Mouse (Mus musculus) megakaryocyte, embryonic 14.5 days (primary cell): ENCODE data around the gene I0C0044D17Rik.

Source experiments
- FLI1 ChIP-seq: IDR thresholded peaks from 2 replicates; pipeline ENCODE4 v1.6.1; 2012; ENCODE audit warnings: low read length, inconsistent platforms, mixed read lengths
- GATA1 ChIP-seq: IDR thresholded peaks from 3 replicates; pipeline ENCODE4 v1.6.1; 2012; ENCODE audit warnings: mixed read lengths, low read length, inconsistent platforms, borderline replicate concordance

DNA sequence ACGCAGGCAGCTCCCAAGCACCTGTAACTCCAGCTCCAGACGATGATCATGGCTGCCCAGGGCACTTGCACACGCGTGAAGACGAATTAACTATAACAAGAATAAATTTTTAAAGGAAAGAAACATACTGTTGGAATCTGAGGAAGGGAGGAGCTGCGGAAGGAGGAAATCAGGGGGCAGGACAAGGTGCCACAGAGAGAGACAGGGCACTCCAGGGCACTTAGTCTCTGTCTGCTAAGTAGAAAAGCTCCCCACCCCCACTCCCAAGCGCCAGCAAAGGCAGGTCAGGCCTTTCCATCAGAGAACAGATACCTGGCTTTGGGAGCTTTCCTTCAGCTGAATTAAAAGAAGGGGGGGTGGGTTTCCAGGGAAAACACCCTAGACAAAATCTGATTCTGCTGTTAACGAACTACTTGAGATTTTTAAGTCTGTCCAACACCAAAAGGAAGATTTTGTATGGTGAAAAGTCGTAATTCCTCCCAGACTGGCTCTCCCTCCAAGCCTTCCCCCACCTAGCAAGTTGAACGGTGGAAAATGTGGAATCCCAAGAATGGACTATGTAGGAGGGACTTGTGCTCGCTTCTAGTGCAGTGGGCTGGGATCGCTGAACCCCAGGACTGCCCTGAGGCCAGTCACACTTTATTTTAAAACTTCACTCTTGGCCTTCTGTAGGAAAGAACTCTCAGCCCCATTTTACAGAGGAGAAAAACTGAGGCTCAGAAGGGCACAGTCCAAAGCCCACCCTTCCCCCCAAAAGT is 18.2 kb downstream of the I0C0044D17Rik start:
- TF ChIP-seq FLI1 (no peak), GATA1 (no peak)
